Mouse (Mus musculus) olfactory bulb, adult 2 months (tissue): Measurements from ENCODE around the gene Odam. TPM values are rescaled to one million over a fixed set of nuclear protein-coding genes. Genes with fewer than 3 reads are reported as not detected.

ENCODE experiments used
- H3K27ac ChIP-seq: fragments of 200-500 bp; 2 replicates; pipeline ENCODE4 v1.5.1; 2012; ENCODE audit warnings: low read depth, low read length; ENCODE audit not compliant: insufficient read depth
- H3K4me1 ChIP-seq: fragments of 200-500 bp; 2 replicates; pipeline ENCODE4 v1.6.1; 2012; ENCODE audit warnings: low read length; ENCODE audit not compliant: control insufficient read depth, insufficient read depth
- H3K4me3 ChIP-seq: fragments of 200-500 bp; 2 replicates; pipeline ENCODE4 v1.5.1; 2012; ENCODE audit warnings: mild to moderate bottlenecking, low read depth, low read length, moderate library complexity; ENCODE audit not compliant: insufficient read depth
- CTCF ChIP-seq: fragments of 200-500 bp; IDR thresholded peaks from 2 replicates; pipeline ENCODE4 v1.5.1; 2012; ENCODE audit warnings: low read depth, mild to moderate bottlenecking, low read length, moderate library complexity; ENCODE audit not compliant: insufficient read depth
- POLR2A ChIP-seq: fragments of 200-500 bp; IDR thresholded peaks from 2 replicates; pipeline ENCODE4 v1.6.1; 2012; ENCODE audit warnings: mild to moderate bottlenecking, low read depth, low read length, moderate library complexity; ENCODE audit not compliant: insufficient read depth
- WGBS: fragments of 180-500 bp; shearing (Covaris S2); methylation state at CpG from one replicate; pipeline ENCODE4 v1.1.7; 2018; 5-methylcytosine and 5-hydroxymethylcytosine counted together
- polyA plus RNA-seq: library from polyadenylated mRNA; stranded (reverse); fragments of >200 nt; gene quantifications from 2 replicates; pipeline ENCODE4 v1.2.4, GENCODE M21; 2012; ENCODE audit warnings: low replicate concordance; ENCODE audit not compliant: missing spikeins, insufficient read depth, insufficient read length

The Odam gene
- polyA plus RNA-seq, result not detected in 2 replicates

DNA sequence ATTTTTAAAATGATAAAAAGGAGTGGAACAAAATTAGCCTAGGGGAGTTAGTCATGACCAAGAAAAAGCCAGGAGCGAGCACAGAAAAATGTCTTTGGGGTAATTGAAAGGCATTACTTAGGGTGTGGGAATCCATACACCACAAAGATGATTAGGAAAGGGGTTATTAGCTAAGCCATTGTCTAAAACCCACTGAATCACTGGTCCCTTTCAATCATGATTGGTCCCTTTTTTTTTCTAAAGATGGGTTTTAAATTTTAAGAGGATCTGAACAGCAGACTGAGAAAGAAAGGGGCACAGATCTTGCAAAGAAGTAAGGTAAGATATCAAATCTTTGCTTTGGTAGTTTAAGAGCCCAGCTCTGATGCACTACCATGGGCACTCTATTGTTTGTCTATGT lies at the start of gene Odam:
Gene Odam, plus strand, starts transcription at position 301 of the 400 bp plus-strand sequence.
- no peaks in the 10 kb centered on the region for H3K4me1 ChIP-seq
- 90% methylated on average over 1 of the region's 1 CpGs for WGBS
- H3K4me3 ChIP-seq, result no peak within 1 kb of the TSS
- no peak for TF ChIP-seq CTCF
- no peak for TF ChIP-seq POLR2A
- no peak within 1 kb of the TSS for H3K27ac ChIP-seq

DNA sequence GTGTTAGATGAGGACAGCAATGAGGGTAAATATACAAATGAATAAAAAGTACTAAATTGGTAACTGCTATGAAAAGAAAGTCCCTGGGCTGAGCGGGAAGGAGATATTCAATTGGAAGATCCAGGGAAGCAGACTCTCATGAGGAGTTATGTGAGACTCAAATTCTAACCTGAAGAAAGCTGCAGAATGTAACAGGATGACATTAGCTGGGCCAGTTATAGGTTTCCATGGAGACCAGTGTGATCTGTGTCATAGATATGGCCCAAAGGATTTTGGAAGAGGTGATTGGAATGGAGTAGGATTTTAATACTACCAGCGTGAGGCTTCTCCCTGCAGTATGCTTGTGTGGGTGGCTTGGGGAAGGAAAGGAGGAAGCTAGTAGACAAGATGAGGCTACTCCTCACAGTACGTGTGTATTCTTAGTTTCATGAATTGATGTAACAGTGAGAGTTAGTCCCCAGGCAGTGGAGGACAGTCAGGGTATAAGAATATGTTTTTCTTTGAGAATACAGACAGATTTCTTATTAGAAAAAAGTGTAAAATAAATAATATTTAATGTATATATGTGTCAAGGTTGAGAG lies 29.6 kb upstream of the Odam start:
- WGBS, result 39% methylated on average over 3 of the region's 3 CpGs
- no peak overlapping the region for H3K4me3 ChIP-seq
- H3K4me1 ChIP-seq, result no peaks in the 10 kb centered on the region
- TF ChIP-seq POLR2A (no peak), CTCF (no peak)
- H3K27ac ChIP-seq, result no peak overlapping the region

DNA sequence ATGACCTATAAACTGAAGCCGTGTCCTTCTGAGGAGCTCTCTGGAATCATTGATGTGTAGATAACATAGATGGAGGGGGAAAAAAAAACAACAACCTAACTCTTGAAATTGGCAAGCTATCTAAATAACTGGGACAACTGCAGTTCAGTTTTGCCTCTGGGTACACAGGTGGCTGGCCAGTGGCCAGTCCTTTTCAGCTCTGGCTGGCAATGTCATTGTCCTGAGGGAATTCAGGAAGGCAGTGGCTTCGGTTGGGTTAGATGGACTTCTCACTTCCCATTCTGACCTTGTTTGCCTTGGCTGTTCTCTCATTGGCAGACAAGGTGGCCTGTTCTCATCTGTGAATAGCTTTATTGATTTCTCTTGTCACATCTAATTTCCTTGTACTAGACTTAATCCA lies 14.7 kb upstream of the Odam start:
- H3K4me3 ChIP-seq, result no peak overlapping the region
- no peak overlapping the region for H3K27ac ChIP-seq
- H3K4me1 ChIP-seq, result no peaks in the 10 kb centered on the region
- 43% methylated on average over 2 of the region's 2 CpGs for WGBS
- TF ChIP-seq POLR2A (no peak), CTCF (no peak)

DNA sequence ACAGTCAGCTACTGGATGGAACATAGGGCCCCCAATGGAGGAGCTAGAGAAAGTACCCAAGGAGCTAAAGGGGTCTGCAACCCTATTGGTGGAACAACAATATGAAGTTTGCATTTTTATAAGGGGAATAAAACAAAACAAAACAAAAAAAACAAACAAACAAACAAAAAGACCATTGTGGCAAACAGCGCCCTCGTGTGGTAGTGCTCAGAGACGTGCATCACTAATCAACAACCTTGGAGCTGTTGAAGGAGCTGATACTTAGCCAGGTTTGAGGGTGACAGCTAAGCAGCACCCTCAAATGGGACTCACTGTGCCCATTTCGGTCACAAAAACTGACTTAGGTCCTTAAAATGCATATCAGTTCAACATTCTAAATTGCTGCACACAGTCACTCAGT lies 13.4 kb upstream of the Odam start:
- Histone ChIP-seq H3K27ac (no peak overlapping the region), H3K4me3 (no peak overlapping the region), H3K4me1 (no peaks in the 10 kb centered on the region)
- no peak for TF ChIP-seq CTCF
- TF ChIP-seq POLR2A, result no peak
- 43% methylated on average over 4 of the region's 4 CpGs for WGBS

DNA sequence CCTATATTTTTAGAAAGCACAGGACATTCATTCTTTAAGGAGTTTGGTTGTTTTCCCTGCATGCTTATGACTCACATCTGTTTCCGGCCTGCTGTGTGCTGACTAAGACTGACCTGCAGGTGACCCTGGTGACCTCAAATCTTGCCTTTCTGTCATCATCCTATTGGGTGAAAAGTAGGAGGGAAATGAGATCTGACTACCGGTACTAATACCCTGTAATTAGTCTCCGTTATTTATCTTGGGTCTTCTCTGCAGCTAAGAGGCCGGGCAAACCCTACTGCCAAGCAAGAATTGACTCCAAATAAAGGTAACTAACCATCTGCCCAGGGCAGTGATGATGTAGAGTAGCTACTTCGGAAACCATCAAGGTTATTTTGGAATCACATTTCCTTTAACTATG lies 40.5 kb downstream of the Odam start, which contains the start of gene Csn3:
Gene Csn3, plus strand, starts transcription at position 208 of the 400 bp plus-strand sequence.
- WGBS, result 30% methylated on average over 5 of the region's 5 CpGs
- no peak within 1 kb of the TSS for H3K27ac ChIP-seq
- H3K4me1 ChIP-seq, result no peaks in the 10 kb centered on the region
- TF ChIP-seq POLR2A (no peak), CTCF (no peak)
- no peak within 1 kb of the TSS for H3K4me3 ChIP-seq

DNA sequence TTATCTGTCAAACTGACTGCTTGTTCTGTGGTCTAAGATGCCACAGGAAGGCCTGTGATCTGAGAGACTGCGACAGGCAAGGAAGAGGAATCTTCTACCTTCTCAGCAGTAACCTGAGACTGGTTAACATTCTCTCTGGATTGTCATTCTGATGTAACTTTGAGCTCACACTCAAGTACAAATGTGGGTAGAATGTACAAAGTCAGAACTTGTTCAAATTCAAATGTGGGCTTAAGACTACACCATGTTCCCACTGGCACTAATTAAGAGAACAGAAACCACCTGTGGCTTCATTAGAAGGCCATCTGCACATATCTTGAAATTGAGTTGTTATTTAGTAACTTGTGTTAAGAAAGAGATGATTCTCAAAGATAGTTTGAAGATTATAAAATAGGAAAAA lies 46.8 kb downstream of the Odam start:
- no peaks in the 10 kb centered on the region for H3K4me1 ChIP-seq
- 63% methylated on average over 1 of the region's 1 CpGs for WGBS

DNA sequence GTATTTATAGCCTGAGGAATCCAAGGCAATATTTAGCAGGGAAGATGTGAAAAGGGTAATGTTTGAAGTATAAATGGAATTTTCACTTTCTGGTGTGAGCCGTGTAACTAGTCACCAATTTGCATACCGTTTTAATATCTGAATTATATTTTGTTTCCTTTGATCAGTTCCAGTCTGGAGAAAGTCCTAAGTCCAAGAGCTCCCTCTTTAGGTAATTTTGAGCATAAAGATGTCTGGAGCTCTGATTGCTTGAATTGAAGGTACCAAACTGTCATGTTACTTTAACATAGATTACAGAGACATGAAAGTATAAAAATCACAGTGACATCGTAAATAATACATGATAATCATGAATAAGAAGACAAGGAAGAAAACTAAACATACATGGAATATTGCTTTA lies 55.9 kb downstream of the Odam start:
- TF ChIP-seq CTCF, result no peak
- TF ChIP-seq POLR2A, result no peak
- no peak overlapping the region for H3K27ac ChIP-seq
- no peaks in the 10 kb centered on the region for H3K4me1 ChIP-seq
- 29% methylated on average over 3 of the region's 3 CpGs for WGBS
- no peak overlapping the region for H3K4me3 ChIP-seq

More for the DNA sequence above, 46.8 kb downstream of the Odam start:
- Histone ChIP-seq H3K4me3 (no peak overlapping the region), H3K27ac (no peak overlapping the region)
- TF ChIP-seq CTCF (no peak), POLR2A (no peak)

DNA sequence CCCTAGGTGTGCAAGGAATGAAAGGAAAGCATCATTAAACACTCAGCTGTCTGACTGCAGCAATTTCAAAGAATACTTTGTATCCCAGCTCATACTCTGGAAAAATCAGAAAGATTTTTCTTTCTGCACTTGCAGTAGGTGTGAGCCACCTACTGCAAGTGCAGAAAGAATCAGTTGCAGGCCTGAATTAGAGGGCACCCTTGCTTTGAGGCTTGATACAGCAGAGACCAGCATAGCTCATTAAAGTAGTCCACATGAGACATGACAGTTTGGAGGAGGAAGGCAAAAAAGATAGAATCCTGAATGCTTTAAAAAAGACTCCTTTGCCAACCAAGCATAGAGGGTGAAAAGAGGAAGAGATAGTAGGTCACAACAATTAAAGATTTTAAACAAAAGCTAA lies 57.7 kb downstream of the Odam start:
- Histone ChIP-seq H3K27ac (no peak overlapping the region), H3K4me3 (no peak overlapping the region), H3K4me1 (no peaks in the 10 kb centered on the region)
- TF ChIP-seq POLR2A, result no peak
- no peak for TF ChIP-seq CTCF

Other genes with a start within 250 kb of the Odam start
- not detected in 2 replicates for gene Csn1s1, start 218.8 kb upstream of the Odam start, polyA plus RNA-seq
- gene Csn2, start 185.4 kb upstream of the Odam start, polyA plus RNA-seq, result not detected in 2 replicates
- not detected in 2 replicates for gene Csn1s2a, start 110.5 kb upstream of the Odam start, polyA plus RNA-seq
- gene Csn1s2b, start 76.9 kb upstream of the Odam start, polyA plus RNA-seq, result not detected in 2 replicates
- not detected in 2 replicates for gene Prr27, start 59.3 kb upstream of the Odam start, polyA plus RNA-seq
- gene Csn3, start 40.5 kb downstream of the Odam start, polyA plus RNA-seq, result not detected in 2 replicates
- not detected in 2 replicates for gene 2310003L06Rik, start 84.4 kb downstream of the Odam start, polyA plus RNA-seq
- gene Gm28434, start 84.5 kb downstream of the Odam start, polyA plus RNA-seq, result not detected in 2 replicates
- not detected in 2 replicates for gene Cabs1, start 94.4 kb downstream of the Odam start, polyA plus RNA-seq
- not detected in 2 replicates for gene Smr3a, start 117.5 kb downstream of the Odam start, polyA plus RNA-seq
- gene Smr2, start 201.5 kb downstream of the Odam start, polyA plus RNA-seq, result not detected in 2 replicates
- gene Gm11116, start 226.5 kb downstream of the Odam start, polyA plus RNA-seq, result not detected in 2 replicates